ENCODE assay signal across 9 mouse cellular contexts in genomic region chr8:62952481-62952880, GRCm38 (mm10). TPM values are rescaled to one million over a fixed set of nuclear protein-coding genes. Genes with fewer than 3 reads are reported as not detected.
DNase-seq lines count a peak whose midpoint lies in the region; ATAC-seq and TF ChIP-seq lines count a peak whose summit lies in the region.
"Had no signal": no experiment of that assay in that cellular context is flagged by ENCODE, and none has a peak within 500 bp of the region (broad histone marks: within the 10 kb centered on the region; RNA-seq: fewer than 3 reads in every experiment).

No protein-coding gene starts in this region.

- peak overlapping the region in 1 of 2 experiments; percentile 47; a peak in 2 of 4 replicates for H3K4me3 ChIP-seq in heart, embryonic 14.5 days (ENCODE audit: control insufficient read depth in 1 of 2, insufficient read depth in 1 of 2, low read depth in 1 of 2, low read length in 2 of 2)
- peak overlapping the region; percentile 58 for H3K4me3 ChIP-seq in forebrain, embryonic 12.5 days (replicated peaks)
- peak overlapping the region; percentile 69 for H3K4me3 ChIP-seq in neural tube, embryonic 15.5 days (replicated peaks)
- no peak overlapping the region for H3K4me3 ChIP-seq in kidney, adult 2 months (ENCODE audit: insufficient read depth, low read depth, low read length)

- peaks cover 0 to 8% of the 10 kb centered on the region in 2 experiments; a peak in 2 of 4 replicates for H3K4me1 ChIP-seq in heart, embryonic 14.5 days (ENCODE audit: control insufficient read depth in 2 of 2, insufficient read depth in 2 of 2, low read length in 2 of 2)
- peaks cover 4% of the 10 kb centered on the region; the same call in 1 of the 2 replicates for H3K4me1 ChIP-seq in forebrain, embryonic 12.5 days
- H3K4me1 ChIP-seq in neural tube, embryonic 15.5 days, result peaks cover 8% of the 10 kb centered on the region; the same call in 1 of the 2 replicates
- no peaks in the 10 kb centered on the region for H3K4me1 ChIP-seq in kidney, adult 2 months (ENCODE audit: control insufficient read depth, insufficient read depth, low read length)

- DNase-seq in heart, postnatal 10 days, result no peak
- peak; percentile 2 for DNase-seq in layer of hippocampus, adult 9-11 months
- no peak for DNase-seq in urinary bladder, postnatal 4 days (ENCODE audit: low spot score in 2 of 2)
- DNase-seq in spleen, postnatal 4 days (ENCODE audit: low spot score in 2 of 2), result no peak
- DNase-seq in kidney, adult 2 months, result no peak

- H3K27me3 ChIP-seq in heart, embryonic 14.5 days (ENCODE audit: control insufficient read depth, insufficient read depth, low read length), result peaks cover 13% of the 10 kb centered on the region
- H3K27me3 ChIP-seq in forebrain, embryonic 12.5 days, result no peaks in the 10 kb centered on the region
- H3K27me3 ChIP-seq in neural tube, embryonic 15.5 days (replicated peaks), result no peaks in the 10 kb centered on the region
- no peaks in the 10 kb centered on the region for H3K27me3 ChIP-seq in kidney, adult 2 months (replicated peaks; ENCODE audit: control insufficient read depth, insufficient read depth, low read length)

- no peak overlapping the region for H3K27ac ChIP-seq in heart, embryonic 14.5 days (replicated peaks in 1 of 2; ENCODE audit: control insufficient read depth in 1 of 2, insufficient read depth in 1 of 2, low read depth in 2 of 2, low read length in 2 of 2)
- H3K27ac ChIP-seq in forebrain, embryonic 12.5 days, result no peak overlapping the region
- peak overlapping the region; percentile 90 for H3K27ac ChIP-seq in neural tube, embryonic 15.5 days (replicated peaks)
- no peak overlapping the region for H3K27ac ChIP-seq in kidney, adult 2 months (ENCODE audit: insufficient read depth, low read depth, low read length)

- intact Hi-C loops in heart, postnatal 10 days (cut with DNase I), result no loop called here

- peak overlapping the region; percentile 91 for H3K4me2 ChIP-seq in heart, embryonic 14.5 days (ENCODE audit: low read length)
- H3K4me2 ChIP-seq in forebrain, embryonic 12.5 days, result peak overlapping the region; percentile 92
- peak overlapping the region; percentile 75 for H3K4me2 ChIP-seq in neural tube, embryonic 15.5 days

- no peak for TF ChIP-seq CTCF in kidney, adult 2 months (conservative IDR thresholded peaks at IDR 0.05; ENCODE audit: insufficient read depth, insufficient read length, low read depth, low read length)

- no peak for ATAC-seq in heart, embryonic 14.5 days (ENCODE audit: insufficient number of reproducible peaks, insufficient read depth, low FRiP score, low read depth)
- peak; percentile 28; the same call in 1 of the 2 replicates for ATAC-seq in forebrain, embryonic 12.5 days (ENCODE audit: low FRiP score)
- peak; percentile 23 for ATAC-seq in neural tube, embryonic 15.5 days (ENCODE audit: low FRiP score)

- no peaks in the 10 kb centered on the region for H3K9me3 ChIP-seq in heart, embryonic 14.5 days (ENCODE audit: control insufficient read depth, low read length)
- no peaks in the 10 kb centered on the region for H3K9me3 ChIP-seq in forebrain, embryonic 12.5 days
- no peaks in the 10 kb centered on the region for H3K9me3 ChIP-seq in neural tube, embryonic 15.5 days (replicated peaks)

- H3K9ac ChIP-seq in heart, embryonic 14.5 days (ENCODE audit: low read length), result no peak overlapping the region
- H3K9ac ChIP-seq in forebrain, embryonic 12.5 days, result no peak overlapping the region
- H3K9ac ChIP-seq in neural tube, embryonic 15.5 days (replicated peaks), result peak overlapping the region; percentile 86

- no peak for TF ChIP-seq POLR2A in kidney, adult 2 months (IDR thresholded peaks at IDR 0.05; ENCODE audit: low read depth, low read length)

- 22% methylated on average over 3 of the region's 3 CpGs for WGBS in heart, embryonic 14.5 days
- 8% methylated on average over 3 of the region's 3 CpGs for WGBS in forebrain, embryonic 12.5 days
- 4% methylated on average over 3 of the region's 3 CpGs for WGBS in neural tube, embryonic 15.5 days
- WGBS in kidney, adult 2 months, result 13% methylated on average over 3 of the region's 3 CpGs

- no peaks in the 10 kb centered on the region for H3K36me3 ChIP-seq in heart, embryonic 14.5 days (ENCODE audit: control insufficient read depth, insufficient read depth, low read length)
- no peaks in the 10 kb centered on the region for H3K36me3 ChIP-seq in forebrain, embryonic 12.5 days (replicated peaks)
- no peaks in the 10 kb centered on the region for H3K36me3 ChIP-seq in neural tube, embryonic 15.5 days
- no peaks in the 10 kb centered on the region for H3K36me3 ChIP-seq in kidney, adult 2 months (ENCODE audit: control insufficient read depth, insufficient read depth, low read length)

RNA-seq across cellular contexts. Expression of gene Spock3, which starts 1.7 kb away (rescaled TPM):
- 1.3 and 2.1 TPM in 2 replicates for polyA plus RNA-seq in heart, embryonic 14.5 days (2014; fragmentation: Nextera tagmentation; extraction: Ambion mirVana)
- total RNA-seq in heart, postnatal 10 days (2021), result under 1 TPM; 0.12 TPM
- 8.7 and 9.0 TPM in 2 replicates for polyA plus RNA-seq in forebrain, embryonic 12.5 days (2016; fragmentation: Nextera tagmentation; extraction: Ambion mirVana)
- 115 and 133 TPM in 2 replicates for polyA plus RNA-seq in neural tube, embryonic 15.5 days (2015; fragmentation: Nextera tagmentation; extraction: Ambion mirVana)
- polyA plus RNA-seq in kidney, adult 2 months (2012; rRNA removed), result 0.38 and 0.48 TPM in 2 replicates
- total RNA-seq: megakaryocyte-erythroid progenitor cell, adult 5-6 weeks had no signal

Comparison
In these comparisons a context has a peak if more than half of its experiments do, and no peak if none do; other contexts are left out.
1. RNA of gene Spock3, which starts 1.7 kb away (polyA plus RNA-seq): 115 to 133 TPM in neural tube, embryonic 15.5 days; 8.7 to 9.0 TPM in forebrain, embryonic 12.5 days, 1.3 to 2.1 TPM in heart, embryonic 14.5 days and 0.38 to 0.48 TPM in kidney, adult 2 months; every median in the first group is over 10 times any median in the second.
2. Peak in every context shown above with its lines, with median percentiles within 50 percentile points of each other: H3K4me2 ChIP-seq.